Mouse (Mus musculus): ENCODE results near the gene Man1c1.

- TF ChIP-seq CTCF (IDR thresholded peaks at IDR 0.05; ENCODE audit: borderline replicate concordance, extremely low read depth, insufficient read depth, insufficient read length) (no peak), POLR2A (IDR thresholded peaks at IDR 0.05; ENCODE audit: borderline replicate concordance, extremely low read depth, insufficient read depth, insufficient read length, poor library complexity, severe bottlenecking) (no peak)
These were observed 28.3 kb downstream of the Man1c1 start for GRCm38 (mm10) chr4:134675800-134676199.

Measured in brain, embryonic 14.5 days (tissue).